ENCODE assay signal across 8 mouse cellular contexts in the genomic region with DNA sequence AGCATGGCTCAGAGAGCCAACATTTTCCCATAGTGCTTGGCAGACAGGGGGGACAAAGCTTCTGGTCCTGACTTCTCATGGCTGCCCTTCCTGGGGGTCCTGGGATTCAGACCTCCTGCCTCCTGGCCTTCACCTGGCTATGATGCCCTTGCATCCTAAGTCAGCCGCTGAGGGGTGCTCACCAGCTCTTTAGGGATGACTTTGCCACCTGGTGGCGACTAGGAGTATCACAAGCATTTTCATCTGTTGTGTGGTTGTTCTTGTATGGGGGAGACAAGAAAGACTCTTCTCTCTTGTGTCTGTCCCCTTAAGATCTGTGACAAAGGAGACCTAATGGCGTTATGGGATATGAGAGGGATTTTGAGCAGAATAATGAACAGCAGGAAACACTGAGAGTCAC. TPM values are rescaled to one million over a fixed set of nuclear protein-coding genes. Genes with fewer than 3 reads are reported as not detected.
DNase-seq lines count a peak whose midpoint lies in the region; ATAC-seq and TF ChIP-seq lines count a peak whose summit lies in the region.

No protein-coding gene starts in this region.

- H3K4me1 ChIP-seq in ES-Bruce4 (ENCODE audit: control insufficient read depth, insufficient read depth, low read length): no peaks in the 10 kb centered on the region
- H3K4me1 ChIP-seq in bone marrow macrophage, adult 2 months (ENCODE audit: control insufficient read depth, insufficient read depth, low read length): no peaks in the 10 kb centered on the region
- 0 out of 2 replicates have a peak, but pooled peaks cover 3% of the 10 kb centered on the region for H3K4me1 ChIP-seq in embryonic fibroblast, embryonic 13.5 days (ENCODE audit: control insufficient read depth, insufficient read depth, low read length)
- 0 out of 2 replicates have a peak, but pooled peaks cover 5% of the 10 kb centered on the region for H3K4me1 ChIP-seq in hindbrain, embryonic 11.5 days (replicated peaks; ENCODE audit: control insufficient read depth, insufficient read depth, low read length)

- TF ChIP-seq EP300 in ES-Bruce4 (IDR thresholded peaks at IDR 0.05; ENCODE audit: insufficient read depth, low read depth, low read length): no peak

- ATAC-seq in hindbrain, embryonic 11.5 days (ENCODE audit: low FRiP score): peak; percentile 32; the same call in 1 of the 2 replicates

- peak; percentile 71 for TF ChIP-seq CTCF in ES-Bruce4 (IDR thresholded peaks at IDR 0.05; ENCODE audit: low read depth, low read length)
- TF ChIP-seq CTCF in bone marrow macrophage, adult 2 months (IDR thresholded peaks at IDR 0.05; ENCODE audit: low read depth, low read length): peak; percentile 43
- TF ChIP-seq CTCF in embryonic fibroblast, embryonic 13.5 days (IDR thresholded peaks at IDR 0.05; ENCODE audit: borderline replicate concordance, insufficient read depth, low read length): peak; percentile 44; the same call in 1 of the 2 replicates

- no peaks in the 10 kb centered on the region for H3K9me3 ChIP-seq in ES-Bruce4 (replicated peaks; ENCODE audit: control insufficient read depth, insufficient read depth, low read length, poor library complexity, severe bottlenecking)
- H3K9me3 ChIP-seq in hindbrain, embryonic 11.5 days (ENCODE audit: control insufficient read depth, low read length): no peaks in the 10 kb centered on the region

- peak; percentile 83 for DNase-seq in hindbrain, embryonic 11.5 days (ENCODE audit: low spot score)
- peak; percentile 73 to 74 for DNase-seq in left cerebral cortex, adult 18-20 months (ENCODE audit: low spot score in 2 of 2)
- peak; percentile 74 for DNase-seq in mesoderm, embryonic 11.5 days (ENCODE audit: low read depth, low spot score)
- peak; percentile 39 to 45 for DNase-seq in right cerebral cortex, postnatal 36 days (ENCODE audit: low spot score in 2 of 2)
- DNase-seq in Muller cell, postnatal 12 days (ENCODE audit: inconsistent ontology term): no peak

- no peak overlapping the region for H3K27ac ChIP-seq in ES-Bruce4 (ENCODE audit: insufficient read depth, low read length)
- no peak overlapping the region for H3K27ac ChIP-seq in bone marrow macrophage, adult 2 months (ENCODE audit: insufficient read depth, low read depth, low read length)
- no peak overlapping the region for H3K27ac ChIP-seq in embryonic fibroblast, embryonic 13.5 days (ENCODE audit: insufficient read depth, low read length)
- H3K27ac ChIP-seq in hindbrain, embryonic 11.5 days (ENCODE audit: low read depth, low read length): no peak overlapping the region

- no peak overlapping the region for H3K4me2 ChIP-seq in hindbrain, embryonic 11.5 days (replicated peaks; ENCODE audit: low read depth, low read length)

- 2% methylated on average over 3 of the region's 3 CpGs for WGBS in hindbrain, embryonic 11.5 days

- no peak overlapping the region for H3K9ac ChIP-seq in ES-Bruce4 (ENCODE audit: low read depth, poor library complexity, severe bottlenecking)
- H3K9ac ChIP-seq in hindbrain, embryonic 11.5 days (ENCODE audit: low read depth, low read length): no peak overlapping the region

- H3K4me3 ChIP-seq in ES-Bruce4 (ENCODE audit: low read depth, low read length): no peak overlapping the region
- H3K4me3 ChIP-seq in bone marrow macrophage, adult 2 months (ENCODE audit: insufficient read depth, low read length): no peak overlapping the region
- H3K4me3 ChIP-seq in embryonic fibroblast, embryonic 13.5 days (ENCODE audit: insufficient read depth, low read length): no peak overlapping the region
- H3K4me3 ChIP-seq in hindbrain, embryonic 11.5 days (ENCODE audit: low read depth, low read length): no peak overlapping the region

- TF ChIP-seq POLR2A in ES-Bruce4 (IDR thresholded peaks at IDR 0.05; ENCODE audit: insufficient read depth, low read length): no peak
- no peak for TF ChIP-seq POLR2A in bone marrow macrophage, adult 2 months (IDR thresholded peaks at IDR 0.05; ENCODE audit: borderline replicate concordance, low read depth, low read length)
- no peak for TF ChIP-seq POLR2A in embryonic fibroblast, embryonic 13.5 days (IDR thresholded peaks at IDR 0.05; ENCODE audit: low read depth, low read length)

- H3K36me3 ChIP-seq in ES-Bruce4 (ENCODE audit: control insufficient read depth, insufficient read depth, low read length, poor library complexity, severe bottlenecking): no peaks in the 10 kb centered on the region
- H3K36me3 ChIP-seq in hindbrain, embryonic 11.5 days (ENCODE audit: control insufficient read depth, insufficient read depth, low read length): no peaks in the 10 kb centered on the region

- no peaks in the 10 kb centered on the region for H3K27me3 ChIP-seq in ES-Bruce4 (ENCODE audit: control insufficient read depth, insufficient read depth, low read length, poor library complexity, severe bottlenecking)
- no peaks in the 10 kb centered on the region for H3K27me3 ChIP-seq in hindbrain, embryonic 11.5 days (ENCODE audit: control insufficient read depth, insufficient read depth, low read length)

RNA-seq across cellular contexts. Expression of a gene that starts 36.8 kb away (rescaled TPM):
- polyA plus RNA-seq in ES-Bruce4 (2011; ENCODE audit: insufficient read depth, insufficient read length, low read depth, missing spikeins): not detected in 2 replicates
- polyA plus RNA-seq in bone marrow macrophage, adult 2 months (2012; ENCODE audit: insufficient read depth, insufficient read length, missing spikeins): 0.61 and 0.78 TPM in 2 replicates
- 0.17 and 0.28 TPM in 2 replicates for polyA plus RNA-seq in embryonic fibroblast, embryonic 13.5 days (2011; ENCODE audit: insufficient read length, low read depth, missing spikeins)
- 0.63 and 0.73 TPM in 2 replicates for polyA plus RNA-seq in hindbrain, embryonic 11.5 days (2014; fragmentation: Nextera tagmentation; extraction: Ambion mirVana)
- 1 to 10 TPM; 3.8 to 4.8 TPM for total RNA-seq in left cerebral cortex, adult 18-20 months (2021)

RNA-seq across cellular contexts. Expression of a gene that starts 54.8 kb away (rescaled TPM):
- polyA plus RNA-seq in ES-Bruce4 (2011; ENCODE audit: insufficient read depth, insufficient read length, low read depth, missing spikeins): 28.9 and 31.7 TPM in 2 replicates
- 127 and 135 TPM in 2 replicates for polyA plus RNA-seq in bone marrow macrophage, adult 2 months (2012; ENCODE audit: insufficient read depth, insufficient read length, missing spikeins)
- 6.4 and 6.6 TPM in 2 replicates for polyA plus RNA-seq in embryonic fibroblast, embryonic 13.5 days (2011; ENCODE audit: insufficient read length, low read depth, missing spikeins)
- polyA plus RNA-seq in hindbrain, embryonic 11.5 days (2014; fragmentation: Nextera tagmentation; extraction: Ambion mirVana): 4.5 and 5.4 TPM in 2 replicates
- 100 to 1,000 TPM; 177 to 179 TPM for total RNA-seq in left cerebral cortex, adult 18-20 months (2021)
